14 mouse cellular contexts compared by ENCODE assay signal in genomic region chr6:97303277-97304109, GRCm38 (mm10). TPM values are rescaled to one million over a fixed set of nuclear protein-coding genes. Genes with fewer than 3 reads are reported as not detected.
DNase-seq lines count a peak whose midpoint lies in the region.
"Had no signal": no experiment of that assay in that cellular context is flagged by ENCODE, and none has a peak within 500 bp of the region (broad histone marks: within the 10 kb centered on the region; RNA-seq: fewer than 3 reads in every experiment).

No protein-coding gene starts in this region.

- DNase-seq in left cerebral cortex, postnatal 4 days: peak; percentile 61
- no peak for DNase-seq in left cerebral cortex, adult 8-10 months (ENCODE audit: low spot score in 2 of 2)
- DNase-seq in cerebellum, adult 11 months: peak; percentile 19
- peak; percentile 71 to 81 for DNase-seq in cerebellum, postnatal 10 days
- peak; percentile 48 to 49 for DNase-seq in layer of hippocampus, postnatal 10 days (ENCODE audit: low spot score in 2 of 2)
- DNase-seq in testis, postnatal 14 days (ENCODE audit: low spot score): no peak
- DNase-seq in right cerebral cortex, postnatal 4 days: no peak
- DNase-seq: gastrocnemius, postnatal 36 days; lung, embryonic 14.5 days; right cerebral cortex, postnatal 25 days; thymus, postnatal 36 days had no signal

- intact Hi-C loops in left cerebral cortex, postnatal 4 days (cut with DNase I): no loop called here

RNA-seq across cellular contexts. Expression of gene Lmod3, which starts 50.9 kb away (rescaled TPM):
- total RNA-seq in left cerebral cortex, postnatal 4 days (2021): 1 to 10 TPM in 1 of 2 experiments, under 1 TPM in 1; 0.77 to 1.1 TPM
- total RNA-seq in left cerebral cortex, adult 8-10 months (2022): under 1 TPM in 2 of 4 experiments, not detected in 2; 0.27 to 0.33 TPM
- under 1 TPM in 1 of 2 experiments, not detected in 1; 0.16 TPM for total RNA-seq in layer of hippocampus, postnatal 10 days (2021)
- total RNA-seq: CH12.LX; megakaryocyte progenitor cell, adult 5-6 weeks; monocyte, adult 5-6 weeks had no signal

Comparison
In these comparisons a context has a peak if more than half of its experiments do, and no peak if none do; other contexts are left out.
1. DNase-seq: peak in left cerebral cortex, postnatal 4 days (single experiment), cerebellum, adult 11 months (single experiment), cerebellum, postnatal 10 days (2 of 2) and layer of hippocampus, postnatal 10 days (2 of 2); none in left cerebral cortex, adult 8-10 months (0 of 2), testis, postnatal 14 days (single experiment) and right cerebral cortex, postnatal 4 days (single experiment).